Mouse (Mus musculus): ENCODE results near the gene Hif3a. TPM values are rescaled to one million over a fixed set of nuclear protein-coding genes. Genes with fewer than 3 reads are reported as not detected.

The Hif3a gene
- total RNA-seq, 2 experiments from 2014 or later: 3.1 to 3.8 TPM

DNA sequence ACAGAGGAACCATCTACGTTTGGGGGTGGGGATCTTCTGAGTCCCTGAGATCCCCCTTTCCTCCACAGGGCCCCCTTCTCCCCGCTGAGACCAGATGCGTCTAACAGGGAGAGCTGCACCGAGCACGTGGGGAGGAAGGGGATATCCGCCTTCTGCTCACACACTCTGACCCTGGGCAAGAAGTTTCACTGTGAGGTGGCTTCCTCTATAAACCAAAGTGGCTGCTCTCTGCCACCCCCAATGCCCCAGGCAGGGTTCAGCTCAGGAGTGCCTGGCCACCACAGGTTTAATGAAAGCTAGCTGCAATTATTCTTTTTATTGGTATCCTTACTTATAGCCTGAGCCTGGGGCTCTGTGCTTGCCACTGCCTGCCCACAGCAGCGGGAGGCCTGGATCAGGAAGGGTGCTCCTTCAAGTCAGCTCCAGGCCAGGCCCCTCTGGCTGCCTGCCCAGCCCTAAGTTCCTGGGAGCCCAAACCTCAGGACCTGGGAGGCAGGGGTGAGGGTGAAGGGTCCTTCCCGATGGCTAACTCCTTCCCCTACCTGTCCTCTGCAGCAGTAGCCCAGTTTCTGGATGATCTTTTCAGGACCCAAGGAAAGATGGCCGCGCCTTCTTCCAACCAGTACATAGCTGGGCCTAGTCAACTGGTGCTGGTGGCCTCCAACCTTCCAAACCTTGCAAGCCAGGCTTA is 37.3 kb downstream of the Hif3a start:
- DNase-seq: no peak

DNA sequence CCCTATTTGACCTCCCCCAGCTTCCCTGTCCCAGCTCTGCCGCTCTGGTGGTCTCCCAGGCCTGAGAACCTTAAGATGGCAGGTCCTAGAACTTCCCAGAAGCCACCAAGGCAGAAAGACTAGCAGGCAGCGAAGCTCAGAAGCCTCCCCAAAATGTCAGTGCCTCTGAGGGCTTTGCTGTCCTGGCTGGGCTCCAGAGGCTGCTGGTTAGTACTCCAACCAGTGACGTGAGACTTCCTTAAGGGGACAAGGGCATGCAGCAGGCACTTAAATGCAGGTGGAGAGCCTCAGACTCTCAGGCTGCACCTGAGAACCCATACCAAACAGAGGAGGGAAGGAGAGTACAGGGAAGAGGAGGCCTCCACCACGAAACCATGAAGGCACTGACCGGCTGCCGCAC is 38.1 kb downstream of the Hif3a start:
- peak; percentile 64 for DNase-seq

DNA sequence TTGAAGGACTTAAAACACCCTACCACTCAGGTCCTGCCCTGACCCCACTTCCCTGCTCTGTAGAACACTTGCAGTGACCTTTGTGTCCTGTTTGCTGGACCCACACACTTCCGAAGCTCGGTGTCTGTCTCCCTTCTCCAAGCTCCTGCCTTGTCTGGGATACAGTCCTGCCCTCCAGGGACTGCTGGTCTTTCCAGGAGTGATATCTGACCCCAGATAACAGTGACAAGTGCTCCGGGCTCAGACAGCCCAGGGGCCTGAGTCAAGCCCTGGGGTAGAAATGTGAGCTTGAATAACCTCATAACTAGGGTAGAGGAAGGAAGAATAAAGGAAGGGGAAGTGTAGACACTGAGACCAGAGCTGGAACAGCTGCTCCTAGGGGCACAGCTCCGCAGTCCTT is 38.5 kb downstream of the Hif3a start:
- no peak for DNase-seq

DNA sequence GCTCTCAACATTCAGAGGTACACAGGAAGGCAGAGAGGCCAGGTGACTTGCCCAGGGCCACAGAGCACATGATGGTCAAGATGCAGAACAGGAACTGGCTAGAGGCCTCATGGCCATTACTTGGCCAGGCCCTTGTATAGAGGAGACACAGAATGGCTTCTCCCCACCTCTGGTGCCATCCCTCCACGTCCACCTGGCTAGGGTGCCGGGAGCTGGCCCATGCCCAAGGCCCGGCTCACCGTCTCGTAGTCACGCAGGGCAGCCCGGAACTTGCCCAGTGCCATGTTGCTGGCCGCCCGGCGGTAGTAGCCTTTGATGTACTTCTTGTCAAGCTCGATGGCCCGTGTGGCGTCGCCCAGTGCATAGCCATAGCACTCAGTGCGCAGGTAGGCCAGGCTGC is 40.1 kb downstream of the Hif3a start:
- DNase-seq: no peak

DNA sequence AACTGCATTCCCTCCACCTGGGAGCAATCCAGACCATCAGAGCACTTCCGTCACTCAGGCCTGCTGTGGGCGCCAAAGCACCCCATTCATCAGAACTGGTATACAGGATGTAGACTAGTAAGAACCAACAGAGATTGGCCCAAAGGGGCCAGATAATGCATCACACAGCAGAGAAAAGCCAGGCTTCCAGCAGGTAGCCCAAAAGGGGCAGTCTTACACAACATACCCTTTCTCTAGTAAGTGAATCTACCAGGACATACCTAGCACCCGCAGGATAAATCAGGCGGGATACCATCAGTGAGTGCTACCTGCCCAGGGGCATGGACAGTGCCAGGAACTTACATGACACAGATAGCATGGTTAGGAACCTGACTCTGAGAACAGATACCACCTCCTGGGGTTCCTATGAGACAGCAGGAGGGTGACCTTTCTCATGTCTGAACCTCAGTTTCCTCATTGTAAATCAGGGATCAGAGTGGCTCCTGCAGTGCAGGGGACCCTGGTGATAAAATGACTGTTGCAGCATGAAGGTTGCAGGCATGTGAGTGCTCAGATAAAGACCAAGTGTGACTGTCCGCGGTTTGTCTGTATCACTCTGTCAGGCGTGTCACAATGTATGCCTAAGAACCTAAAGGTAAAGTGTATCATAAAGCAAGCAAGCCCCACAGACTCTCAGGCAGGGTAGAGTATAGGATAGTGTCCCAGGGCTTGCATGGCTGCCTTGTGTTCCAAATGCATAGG is 42.6 kb downstream of the Hif3a start:
- no peak for DNase-seq

DNA sequence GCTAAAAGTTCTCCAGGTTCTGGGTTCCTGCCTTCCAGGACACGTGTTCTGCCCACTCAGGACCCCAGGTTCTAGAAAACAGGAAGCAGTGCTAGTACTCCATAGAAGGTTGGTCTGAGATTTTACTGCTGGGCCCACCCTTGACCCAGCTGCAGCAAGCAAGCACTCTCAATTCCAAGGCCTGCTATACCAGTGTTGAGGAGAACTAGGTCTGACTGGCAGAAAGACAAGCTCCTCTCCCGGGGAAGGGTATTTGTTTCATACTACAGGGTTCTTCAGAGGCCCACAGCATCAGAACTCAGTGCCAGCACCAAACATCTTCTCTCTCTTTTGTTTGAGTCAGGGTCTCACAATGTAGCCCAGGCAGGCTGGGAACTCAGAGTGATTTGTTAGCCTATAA is 44.3 kb downstream of the Hif3a start:
- no peak for DNase-seq

DNA sequence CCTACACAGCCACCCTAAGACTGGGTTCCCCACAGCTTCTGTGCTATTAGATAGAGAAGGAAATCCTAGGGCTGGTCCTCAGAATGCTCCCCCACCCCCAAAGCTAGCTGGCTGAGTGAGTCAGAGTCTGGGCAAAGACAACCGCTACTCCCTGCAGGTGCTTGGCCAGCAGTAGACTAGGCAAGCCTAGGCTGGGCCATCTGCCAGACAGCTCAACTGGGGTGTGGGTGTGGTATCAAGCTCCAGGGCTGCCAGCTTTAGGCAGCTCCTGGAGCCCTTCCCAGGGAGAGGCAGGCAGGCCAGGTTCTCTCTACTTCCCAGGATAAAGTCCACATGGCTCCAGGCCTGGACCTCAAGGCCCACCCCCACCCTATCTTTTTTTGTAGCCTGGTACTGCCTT is 45.2 kb downstream of the Hif3a start:
- DNase-seq: peak; percentile 95

DNA sequence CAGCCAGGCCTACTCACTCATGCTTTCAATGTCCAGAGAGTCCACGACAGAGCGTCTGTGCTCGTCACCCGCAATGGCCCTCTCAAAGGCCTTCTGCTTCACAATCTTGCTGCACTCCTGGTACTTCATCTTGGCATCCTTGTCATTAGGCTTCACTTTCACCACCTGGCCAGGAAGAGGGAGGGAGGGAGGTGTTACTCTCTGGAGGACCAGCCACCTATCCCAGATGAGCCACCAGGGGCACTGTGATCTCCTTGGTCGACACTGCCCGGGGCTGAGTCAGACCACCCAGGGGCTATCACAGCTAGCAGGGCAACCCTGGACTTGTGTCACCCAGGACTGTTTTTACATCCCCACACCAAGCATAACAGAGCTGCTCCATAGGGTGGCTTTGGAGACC is 46.8 kb downstream of the Hif3a start:
- no peak for DNase-seq

DNA sequence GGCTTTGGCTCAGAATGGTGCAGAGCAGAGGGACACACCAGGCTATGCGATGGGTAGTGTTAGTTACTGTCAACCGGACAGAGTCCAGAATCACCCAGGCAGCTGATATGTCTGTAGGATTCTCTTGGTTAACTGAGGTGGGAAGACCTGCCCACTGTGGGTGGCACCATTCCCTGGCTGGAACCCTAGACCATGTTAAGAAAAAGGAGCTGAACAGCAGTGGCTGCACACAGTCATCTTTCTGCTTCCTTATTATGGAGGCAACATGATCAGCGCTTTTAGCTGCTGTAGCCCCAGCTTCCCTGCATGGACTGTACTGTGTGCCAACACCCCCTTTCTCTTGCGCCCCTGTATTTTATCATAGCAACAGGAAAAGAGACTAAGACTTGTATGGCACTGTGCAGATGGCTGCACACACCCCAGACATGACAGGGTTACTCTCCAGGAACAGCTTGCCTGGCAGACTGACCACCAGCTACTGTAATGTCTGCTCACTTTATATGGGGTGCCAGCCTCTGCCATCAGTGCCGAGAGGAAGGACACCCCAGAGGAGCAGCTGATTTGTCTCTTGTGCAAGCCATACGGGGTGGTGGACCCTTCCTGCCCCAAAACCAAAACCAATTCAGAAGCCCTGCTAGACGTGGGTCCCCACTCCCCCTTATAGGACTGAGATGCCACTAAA is 50.2 kb downstream of the Hif3a start:
- DNase-seq: no peak

DNA sequence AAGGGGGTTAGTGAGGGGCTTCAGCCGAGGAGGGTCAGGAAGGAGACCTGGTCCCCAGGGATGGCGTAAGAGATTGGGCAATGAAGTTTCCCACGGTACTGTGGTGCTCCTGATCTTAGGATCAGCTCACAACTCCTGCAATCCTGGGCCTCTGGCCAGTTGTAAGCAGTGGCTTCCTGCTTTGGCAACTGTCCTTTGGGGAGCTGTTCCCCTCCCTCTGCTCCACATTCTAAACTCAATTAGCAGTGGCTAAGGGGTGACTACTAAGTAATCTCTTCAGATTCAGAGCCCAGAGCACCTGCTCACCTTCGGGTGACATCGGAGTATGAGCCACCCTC is 52.2 kb downstream of the Hif3a start:
- DNase-seq: no peak

DNA sequence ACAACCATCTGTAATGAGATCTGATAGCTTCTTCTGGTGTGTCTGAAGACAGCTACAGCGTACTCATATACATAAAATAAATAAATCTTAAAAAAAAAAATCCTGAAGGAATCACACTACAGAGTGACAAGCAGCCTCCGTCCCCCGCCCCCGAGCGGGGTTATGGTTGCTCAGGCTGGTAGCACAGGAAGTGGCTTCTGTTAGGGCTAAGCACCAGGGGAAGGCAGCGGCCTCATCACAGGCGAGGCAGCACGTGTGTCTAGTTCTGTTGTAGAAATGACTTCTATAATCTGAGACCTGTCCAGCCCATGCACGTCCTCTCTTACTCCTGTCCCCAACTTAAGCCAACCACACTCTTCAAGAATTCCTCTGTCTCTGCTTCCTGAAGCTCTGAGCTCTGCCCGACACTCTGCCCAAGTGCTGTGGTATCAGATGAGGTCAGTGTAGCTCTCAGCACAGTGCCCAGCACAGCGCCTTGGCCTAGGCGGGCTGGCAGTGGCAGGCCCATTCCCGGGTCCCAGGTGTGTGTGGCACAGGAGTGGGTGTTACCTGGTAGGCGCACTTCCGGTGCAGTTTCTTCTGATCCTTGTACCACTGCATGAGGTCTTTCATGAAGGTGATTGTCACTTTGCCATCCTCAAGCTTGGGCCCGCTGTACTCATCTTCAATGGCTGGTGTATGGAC is 52.8 kb downstream of the Hif3a start:
- DNase-seq: no peak

DNA sequence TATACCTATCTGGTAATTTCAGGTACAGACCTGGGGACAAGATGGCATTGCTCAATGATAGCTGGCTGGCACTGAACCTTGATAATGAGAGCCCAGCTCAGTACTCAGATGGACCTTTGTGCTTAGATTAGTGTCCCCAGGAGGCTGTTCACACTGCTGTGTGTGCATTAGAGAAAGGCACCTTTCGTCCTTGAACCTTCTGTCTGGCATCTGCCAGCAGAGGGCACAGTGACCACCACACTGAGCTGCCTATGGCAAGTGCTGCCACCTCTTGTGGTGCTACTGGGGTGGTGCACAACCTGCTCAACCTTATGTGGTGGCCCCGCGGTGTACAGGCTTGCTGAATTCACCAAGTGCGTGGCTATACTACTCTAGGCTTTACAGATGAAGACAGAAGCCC is 54.9 kb downstream of the Hif3a start:
- DNase-seq: peak; percentile 52

DNA sequence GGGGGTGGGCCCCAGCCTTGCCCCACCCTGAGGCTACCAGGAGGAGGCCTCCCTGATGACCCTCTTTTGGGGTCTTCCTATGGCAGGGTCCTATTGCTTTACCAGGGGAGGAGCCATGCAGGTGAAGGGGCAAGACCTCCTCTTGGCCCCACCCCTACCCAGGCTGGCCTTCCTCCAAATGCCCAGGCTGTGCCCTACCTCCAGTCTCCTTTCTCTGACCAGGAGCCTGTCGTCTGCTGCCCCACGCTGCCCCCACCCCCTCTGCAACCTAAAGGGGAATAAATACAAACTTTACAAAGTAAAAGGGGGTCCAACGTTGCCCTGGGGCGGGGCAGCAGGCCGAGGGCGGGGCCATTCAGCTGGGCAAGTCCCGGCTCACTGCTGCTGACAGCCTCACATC is 57.5 kb downstream of the Hif3a start:
- DNase-seq: no peak

DNA sequence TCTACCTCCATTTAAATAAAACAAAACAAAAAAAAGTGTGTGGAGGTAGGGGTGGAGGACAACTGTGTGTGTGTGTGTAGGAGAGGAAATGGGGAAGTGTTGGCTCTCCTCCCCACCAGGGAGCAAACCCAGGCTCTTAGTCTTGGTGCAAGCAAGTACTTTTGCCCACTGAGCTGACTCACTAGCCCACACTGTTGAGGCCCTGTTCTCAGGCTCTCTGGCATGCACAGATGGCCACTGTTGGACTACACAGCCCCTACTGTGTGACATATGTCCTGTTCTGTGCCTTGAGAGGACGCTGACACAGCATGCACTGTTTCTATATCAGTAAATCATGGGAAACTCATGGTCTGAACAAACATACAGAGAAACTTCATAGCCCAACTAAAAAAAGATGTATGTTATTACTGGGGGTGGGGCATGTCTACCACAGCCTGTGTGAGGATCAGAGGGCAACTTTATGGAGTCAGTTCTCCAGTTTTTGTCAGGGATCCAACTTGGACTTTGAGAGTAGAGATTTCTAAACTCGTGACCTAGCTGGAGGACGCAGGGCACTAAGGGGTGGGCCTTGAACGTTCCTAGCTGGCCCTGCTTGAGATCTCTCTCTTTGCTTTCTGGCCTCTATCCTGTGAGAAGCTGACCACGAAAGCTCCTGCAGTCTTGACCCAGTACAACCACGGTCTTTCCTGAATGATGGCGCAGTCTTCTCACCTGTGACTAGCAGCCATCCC is 58.8 kb downstream of the Hif3a start:
- no peak for DNase-seq

DNA sequence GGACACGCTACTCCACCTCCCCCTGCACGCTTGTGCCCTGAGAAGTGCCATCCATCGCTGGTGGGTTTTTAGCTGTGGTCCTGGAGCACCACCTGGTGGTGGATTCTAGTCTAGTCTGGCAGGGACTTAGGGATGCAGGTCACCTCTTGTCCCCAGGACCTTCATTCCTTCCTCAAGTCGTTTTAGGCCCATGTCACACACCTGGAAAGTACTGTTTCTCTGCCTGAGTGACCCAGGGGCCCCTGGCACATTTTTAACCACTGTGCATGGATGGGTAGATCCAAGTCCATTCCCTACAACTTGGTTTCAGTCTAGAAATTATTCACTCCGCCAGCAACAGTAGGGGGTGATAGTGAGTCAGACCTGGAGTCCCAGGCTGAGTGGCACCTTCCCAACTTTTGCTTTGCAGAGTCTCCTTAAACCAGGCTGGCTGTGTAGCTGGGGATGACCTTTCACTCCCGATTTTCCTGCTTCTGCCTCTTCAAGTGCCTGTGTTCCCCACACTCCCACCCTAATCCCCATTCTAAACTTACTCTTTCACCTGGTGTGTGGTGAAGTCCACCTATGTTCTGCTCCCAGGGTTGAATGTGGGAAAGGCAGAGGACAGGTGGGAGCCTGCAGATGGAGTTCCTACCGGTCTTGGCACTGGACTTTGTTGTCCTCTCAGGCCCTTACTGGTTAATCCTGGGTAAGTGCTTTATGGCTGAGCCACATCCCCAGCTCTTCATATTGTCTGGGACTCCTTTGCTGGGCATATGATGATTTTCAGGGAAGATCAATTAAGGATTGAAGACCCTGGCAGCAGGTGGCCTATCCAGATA is 59.6 kb downstream of the Hif3a start:
- peak; percentile 90 for DNase-seq

DNA sequence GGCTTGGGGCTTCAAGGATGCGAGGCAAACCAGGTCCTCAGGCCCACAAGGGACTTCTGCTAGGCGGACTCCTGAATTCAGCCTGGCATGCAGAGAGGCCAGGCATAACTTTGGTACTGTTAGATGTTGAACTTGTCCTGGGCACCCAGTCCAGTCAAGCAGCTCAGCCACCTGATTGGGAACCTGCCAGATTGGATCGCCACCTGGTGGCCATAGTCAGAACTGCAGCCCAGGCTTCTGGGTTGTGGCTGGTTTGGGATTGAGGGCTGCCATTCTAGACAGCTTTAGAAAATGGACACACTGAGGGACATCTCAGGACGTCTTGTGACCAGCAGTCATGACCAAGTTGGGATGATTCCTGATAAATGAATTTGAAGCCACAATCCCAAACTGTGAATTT is 62.6 kb downstream of the Hif3a start:
- peak; percentile 95 for DNase-seq

DNA sequence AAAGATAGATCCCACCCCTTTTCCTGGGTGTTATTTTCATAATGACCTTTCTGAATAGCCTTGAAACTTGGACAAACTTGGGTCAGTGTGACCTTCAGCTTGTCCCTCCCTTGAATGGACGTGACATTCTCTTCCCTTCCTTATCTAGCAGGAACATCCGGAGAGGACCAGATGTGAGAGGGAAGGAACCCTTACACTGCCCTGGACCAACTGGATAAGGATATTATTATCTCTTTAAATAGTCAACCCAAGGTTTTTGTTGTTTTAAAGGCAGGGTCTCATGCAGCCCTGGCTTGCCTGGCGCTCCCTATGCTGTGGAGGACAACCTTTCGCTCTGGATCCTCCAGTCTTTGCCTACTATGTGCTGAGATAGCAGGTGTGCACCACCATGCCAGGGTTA is 63.0 kb downstream of the Hif3a start:
- DNase-seq: no peak

DNA sequence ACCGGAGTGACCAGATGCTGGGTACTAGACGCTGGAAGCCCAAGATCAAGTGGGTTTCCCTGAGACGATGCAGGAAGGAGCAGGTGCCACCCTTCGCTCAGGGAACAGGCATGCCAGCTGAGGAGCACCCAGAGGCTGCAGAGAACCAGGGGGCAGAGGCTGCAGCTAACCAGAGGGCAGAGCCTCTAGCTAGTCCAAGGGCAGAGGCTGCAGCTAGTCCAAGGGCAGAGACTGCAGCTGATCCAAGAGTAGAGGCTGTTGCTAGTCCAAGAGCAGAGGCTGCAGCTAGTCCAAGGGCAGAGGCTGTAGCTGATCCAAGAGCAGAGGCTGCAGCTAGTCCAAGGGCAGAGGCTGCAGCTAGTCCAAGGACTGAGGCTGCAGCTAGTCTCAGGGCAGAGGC is 66.9 kb downstream of the Hif3a start:
- DNase-seq: no peak

DNA sequence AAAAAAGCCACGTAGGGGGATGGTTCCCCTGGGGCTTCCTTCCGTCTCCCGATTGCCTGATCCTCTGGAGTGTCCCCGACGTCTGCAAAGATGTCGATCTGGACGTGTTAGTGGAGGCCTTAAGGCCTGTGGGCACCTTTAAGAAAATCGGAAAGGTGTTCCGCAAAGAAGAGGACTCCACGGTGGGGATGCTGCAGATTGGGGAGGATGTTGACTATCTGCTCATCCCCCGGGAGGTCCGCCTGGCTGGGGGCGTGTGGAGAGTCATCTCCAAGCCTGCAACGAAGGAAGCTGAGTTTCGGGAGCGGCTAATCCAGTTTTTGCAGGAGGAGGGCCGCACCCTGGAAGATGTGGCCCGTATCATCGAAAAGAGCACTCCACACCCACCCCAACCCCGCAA is 67.8 kb downstream of the Hif3a start:
- no peak for DNase-seq

DNA sequence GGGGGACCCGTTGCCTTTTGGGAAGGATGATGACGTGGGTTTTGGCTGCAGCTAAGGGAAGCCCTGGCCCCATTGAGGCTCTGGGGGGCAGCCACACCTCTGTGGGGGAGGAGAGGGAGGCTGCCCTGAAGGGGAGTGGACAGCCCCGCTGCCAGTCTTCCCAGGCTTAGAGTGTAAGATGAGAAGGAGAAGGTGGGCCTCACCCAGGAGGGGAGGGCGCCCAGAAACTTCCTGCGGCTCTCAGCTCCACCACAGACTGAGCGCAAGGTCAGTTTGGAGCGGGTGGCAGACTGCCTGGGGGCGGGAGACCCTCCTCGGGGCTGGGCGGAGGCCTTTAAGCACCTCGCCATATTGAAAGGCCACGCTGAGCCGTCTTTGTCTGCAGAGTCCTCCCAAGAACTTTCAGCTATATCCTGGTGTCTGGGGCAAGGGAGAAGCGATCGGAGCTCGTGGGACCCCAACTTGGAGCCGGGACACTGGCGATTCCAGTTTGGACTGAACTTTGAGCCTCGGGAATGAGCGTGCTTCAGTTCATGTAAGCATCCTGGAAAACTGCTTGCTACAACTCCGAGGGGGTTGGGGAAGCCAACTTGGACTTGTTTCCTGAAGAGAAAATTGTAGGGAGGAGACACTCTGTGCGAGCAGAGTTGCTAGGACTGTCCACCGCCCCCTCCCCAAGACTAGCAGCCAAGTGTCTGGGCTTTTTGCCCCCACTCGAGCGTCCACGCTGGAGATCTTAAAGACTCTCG is 68.4 kb downstream of the Hif3a start:
- DNase-seq: peak; percentile 91

DNA sequence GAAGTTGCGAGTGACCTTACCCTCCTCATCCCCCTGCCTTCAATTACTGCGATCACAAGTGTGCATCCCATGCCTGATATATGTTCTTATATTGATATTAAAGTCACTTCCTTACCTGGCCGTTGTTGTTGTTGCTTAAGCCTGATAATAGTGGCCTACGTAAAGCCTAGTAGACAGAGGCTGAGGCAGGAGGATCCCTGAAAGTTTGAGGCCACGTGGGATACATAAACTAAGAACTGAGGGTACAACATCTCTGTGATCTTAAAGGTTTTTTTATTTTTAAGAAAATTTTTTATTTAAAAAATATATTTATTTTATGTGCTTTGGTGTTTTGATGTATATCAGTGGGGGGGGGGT is 69.8 kb downstream of the Hif3a start, which contains the start of gene Ccdc8:
Ccdc8 (plus strand) TSS at position 258 of the 357 bp plus-strand sequence.
- DNase-seq: no peak
